Mouse (Mus musculus): ENCODE data around the gene Wwox.

GRCm38 (mm10) chr8:114853765-114854164 is 414.3 kb downstream of the Wwox start:
- TF ChIP-seq POLR2A (IDR thresholded peaks at IDR 0.05; ENCODE audit: extremely low read depth, insufficient read depth, low read length) (no peak), CTCF (IDR thresholded peaks at IDR 0.05; ENCODE audit: extremely low read depth, insufficient read depth, low read length) (no peak)
